Comparison of ENCODE assay signal across 16 mouse cellular contexts in genomic region chr1:148852990-148853389, GRCm38 (mm10).
"Had no signal": no experiment of that assay in that cellular context is flagged by ENCODE, and none has a peak within 500 bp of the region (broad histone marks: within the 10 kb centered on the region; RNA-seq: fewer than 3 reads in every experiment).

No protein-coding gene starts in this region.

- ATAC-seq: liver, embryonic 12.5 days; liver, postnatal 0 days; lung, postnatal 0 days; midbrain, embryonic 13.5 days; midbrain, embryonic 15.5 days; midbrain, embryonic 16.5 days had no signal

- DNase-seq: left cerebral cortex, postnatal 4 days; liver, embryonic 13.5 days; liver, postnatal 0 days; lung, adult 18-20 months; lung, adult 2 months; lung, embryonic 14.5 days; lung, postnatal 10 days; lung, postnatal 14 days; lung, postnatal 36 days; lung, postnatal 4 days; midbrain, embryonic 14.5 days had no signal
